Mouse (Mus musculus) liver, adult 2 months (tissue): ENCODE results near the gene Vamp8.

Experiments
- CTCF ChIP-seq: fragments of 200-500 bp; IDR thresholded peaks from 2 replicates; pipeline ENCODE4 v1.5.1; 2011; ENCODE audit warnings: low read depth, low read length, control low read depth
- POLR2A ChIP-seq: fragments of 200-500 bp; IDR thresholded peaks from 2 replicates; pipeline ENCODE4 v1.6.1; 2011; ENCODE audit warnings: low read length, control low read depth; ENCODE audit not compliant: insufficient read depth; ENCODE audit errors: extremely low read depth

- TF ChIP-seq CTCF: no peak
- TF ChIP-seq POLR2A: no peak
Observed at GRCm38 (mm10) chr6:72410518-72410917, 20.0 kb upstream of the Vamp8 start.
